Mouse (Mus musculus) neural tube, embryonic 13.5 days (tissue): ENCODE data around the gene Actl11. TPM values are rescaled to one million over a fixed set of nuclear protein-coding genes. Genes with fewer than 3 reads are reported as not detected.
A peak's percentile ranks its signal among the peaks of the same experiment; 100 is the strongest.

Experiments used
- ATAC-seq: fragments of 200-750 bp; cut with Nextera tagmentation; 2 replicates; pipeline ENCODE4 v1.8.0; 2017; ENCODE audit warnings: low read depth, mild to moderate bottlenecking, moderate TSS enrichment, moderate library complexity
- H3K27ac ChIP-seq: fragments of 300-500 bp; sonication (generic); replicated peaks from 2 replicates; pipeline ENCODE4 v1.5.1; 2015; ENCODE audit warnings: moderate library complexity, mild to moderate bottlenecking, inconsistent platforms
- H3K27me3 ChIP-seq: fragments of 300-500 bp; sonication (generic); 2 replicates; pipeline ENCODE4 v1.6.1; 2015; ENCODE audit warnings: mild to moderate bottlenecking, inconsistent platforms
- H3K36me3 ChIP-seq: fragments of 300-500 bp; sonication (generic); 2 replicates; pipeline ENCODE4 v1.6.1; 2015; ENCODE audit warnings: mild to moderate bottlenecking, inconsistent platforms
- H3K4me1 ChIP-seq: fragments of 300-500 bp; sonication (generic); replicated peaks from 2 replicates; pipeline ENCODE4 v1.6.1; 2015; ENCODE audit warnings: inconsistent platforms
- H3K4me2 ChIP-seq: fragments of 300-500 bp; sonication (generic); 2 replicates; pipeline ENCODE4 v1.6.1; 2015; ENCODE audit warnings: inconsistent platforms, mild to moderate bottlenecking, moderate library complexity
- H3K4me3 ChIP-seq: fragments of 300-500 bp; sonication (generic); 2 replicates; pipeline ENCODE4 v1.5.1; 2015; ENCODE audit warnings: mild to moderate bottlenecking, inconsistent platforms
- H3K9ac ChIP-seq: fragments of 300-500 bp; sonication (generic); 2 replicates; pipeline ENCODE4 v1.6.1; 2015; ENCODE audit warnings: moderate library complexity, mild to moderate bottlenecking, inconsistent platforms
- H3K9me3 ChIP-seq: fragments of 300-500 bp; sonication (generic); 2 replicates; pipeline ENCODE4 v1.6.1; 2016; ENCODE audit warnings: inconsistent platforms
- WGBS: fragments of 180-500 bp; shearing (Covaris S2); methylation state at CpG from one replicate; pipeline ENCODE4 v1.1.7; 2015; 5-methylcytosine and 5-hydroxymethylcytosine counted together
- polyA plus RNA-seq: library from polyadenylated mRNA; unstranded; fragments of >200 nt; fragmentation: Nextera tagmentation; extraction: Ambion mirVana; gene quantifications from 2 replicates; pipeline ENCODE4 v1.2.1, GENCODE M21; 2015

Gene Actl11
- polyA plus RNA-seq, 1 experiment from 2014 or later = not detected

DNA sequence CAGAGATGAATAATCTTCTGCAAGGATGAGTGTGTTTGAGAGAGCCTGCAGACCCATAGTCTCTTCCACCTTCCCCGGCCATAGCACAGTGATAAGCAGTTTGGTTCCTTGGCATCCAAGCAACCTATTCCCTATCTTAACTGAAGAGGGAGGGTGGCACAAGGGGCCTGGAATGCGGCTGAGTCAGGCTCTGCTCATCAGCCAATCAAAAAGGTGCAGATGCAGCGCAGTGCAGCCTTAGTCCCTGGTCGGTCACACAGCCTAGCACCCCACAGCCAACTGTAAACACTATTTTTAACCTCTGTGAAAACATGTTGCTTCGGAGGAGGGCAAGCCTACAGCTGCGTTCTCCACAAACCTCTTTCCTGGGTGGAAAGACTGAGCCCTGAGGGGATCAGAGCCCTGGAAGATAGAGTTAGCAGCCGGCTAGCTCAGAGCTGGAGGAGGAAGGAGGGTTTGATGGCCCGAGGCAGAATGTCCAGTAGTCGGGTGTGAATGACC lies 1.3 kb upstream of the Actl11 start:
- no peak overlapping the region for H3K27ac ChIP-seq
- 57% methylated on average over 9 of the region's 9 CpGs for WGBS
- H3K9ac ChIP-seq = no peak overlapping the region
- peaks cover 25% of the 10 kb centered on the region for H3K4me1 ChIP-seq
- H3K9me3 ChIP-seq = no peaks in the 10 kb centered on the region
- no peaks in the 10 kb centered on the region for H3K36me3 ChIP-seq
- no peak overlapping the region for H3K4me2 ChIP-seq
- H3K27me3 ChIP-seq = no peaks in the 10 kb centered on the region
- no peak overlapping the region for H3K4me3 ChIP-seq
- no peak for ATAC-seq

DNA sequence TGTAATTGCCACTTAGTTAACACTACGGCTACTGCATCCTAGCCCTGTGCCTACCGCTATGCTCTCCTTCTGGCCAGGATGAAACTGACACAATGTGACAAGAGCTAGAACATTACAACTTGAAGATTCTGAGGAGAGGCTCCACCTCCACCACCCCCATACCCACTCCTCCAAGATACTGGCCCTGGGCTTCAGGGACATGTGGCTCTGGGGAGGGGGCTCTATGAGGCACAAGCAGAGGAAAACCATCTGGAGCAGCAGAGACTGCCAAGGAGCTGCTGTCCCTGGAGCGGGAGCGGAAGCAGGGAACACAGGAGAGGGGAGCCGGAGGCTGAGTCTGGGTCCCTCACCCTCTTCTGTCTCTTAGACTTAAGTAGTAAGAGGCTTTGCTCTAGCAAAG lies 520 bp upstream of the Actl11 start:
- no peak for ATAC-seq
- 83% methylated on average over 5 of the region's 5 CpGs for WGBS

DNA sequence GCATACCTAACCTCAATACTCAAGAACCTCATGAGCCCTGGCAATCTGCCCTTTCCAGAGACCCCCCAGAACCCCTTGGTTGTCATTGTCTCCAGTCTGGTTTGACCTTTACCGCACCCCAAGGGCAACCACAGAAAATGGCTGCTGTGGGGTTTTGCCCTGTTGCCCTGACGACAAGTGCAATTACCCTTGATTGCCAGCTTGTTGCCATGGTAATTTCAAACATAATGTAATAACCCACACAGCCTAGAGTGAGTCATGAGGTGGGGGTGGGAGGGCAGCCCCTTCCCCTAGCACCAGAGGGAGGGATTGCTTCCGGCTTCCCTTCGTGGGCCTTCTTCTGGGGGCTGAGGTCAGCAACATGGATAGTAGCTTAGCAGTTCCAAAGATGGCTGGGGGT lies 4.0 kb downstream of the Actl11 start:
- no peak overlapping the region for H3K4me2 ChIP-seq
- no peaks in the 10 kb centered on the region for H3K9me3 ChIP-seq
- no peak overlapping the region for H3K27ac ChIP-seq
- peaks cover 17% of the 10 kb centered on the region for H3K27me3 ChIP-seq
- no peak for ATAC-seq
- H3K9ac ChIP-seq = no peak overlapping the region
- no peak overlapping the region for H3K4me3 ChIP-seq
- H3K36me3 ChIP-seq = no peaks in the 10 kb centered on the region
- 41% methylated on average over 4 of the region's 4 CpGs for WGBS
- H3K4me1 ChIP-seq = peaks cover 27% of the 10 kb centered on the region

More for the DNA sequence above, 520 bp upstream of the Actl11 start:
- Histone ChIP-seq H3K9ac (no peak overlapping the region), H3K4me3 (no peak overlapping the region), H3K4me2 (no peak overlapping the region), H3K36me3 (no peaks in the 10 kb centered on the region), H3K27ac (no peak overlapping the region), H3K4me1 (peaks cover 30% of the 10 kb centered on the region), H3K27me3 (no peaks in the 10 kb centered on the region), H3K9me3 (no peaks in the 10 kb centered on the region)

DNA sequence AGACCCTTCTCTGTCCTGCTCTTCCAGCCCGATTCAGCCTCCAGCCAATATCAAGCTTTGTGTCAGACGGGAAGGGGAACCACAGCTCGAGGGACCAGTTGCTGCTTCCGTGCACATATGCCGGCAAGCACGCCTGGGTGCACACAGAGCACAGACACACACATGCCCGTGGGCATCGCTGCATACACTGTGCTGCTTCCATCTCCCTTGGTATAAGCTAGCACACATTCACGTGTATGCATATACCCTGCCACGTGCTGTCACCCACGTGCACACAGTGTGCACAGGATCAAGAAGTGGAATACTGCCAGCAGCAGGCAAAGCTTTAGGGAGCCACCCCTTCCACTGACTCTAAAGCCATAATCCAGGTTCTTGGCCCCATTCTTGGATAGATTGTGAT lies 5.9 kb downstream of the Actl11 start:
- H3K4me2 ChIP-seq = no peak overlapping the region
- no peaks in the 10 kb centered on the region for H3K9me3 ChIP-seq
- H3K4me3 ChIP-seq = no peak overlapping the region
- H3K4me1 ChIP-seq = peaks cover 28% of the 10 kb centered on the region
- 82% methylated on average over 11 of the region's 11 CpGs for WGBS
- no peaks in the 10 kb centered on the region for H3K36me3 ChIP-seq
- H3K27ac ChIP-seq = no peak overlapping the region
- H3K9ac ChIP-seq = no peak overlapping the region
- peaks cover 21% of the 10 kb centered on the region for H3K27me3 ChIP-seq
- ATAC-seq = no peak

DNA sequence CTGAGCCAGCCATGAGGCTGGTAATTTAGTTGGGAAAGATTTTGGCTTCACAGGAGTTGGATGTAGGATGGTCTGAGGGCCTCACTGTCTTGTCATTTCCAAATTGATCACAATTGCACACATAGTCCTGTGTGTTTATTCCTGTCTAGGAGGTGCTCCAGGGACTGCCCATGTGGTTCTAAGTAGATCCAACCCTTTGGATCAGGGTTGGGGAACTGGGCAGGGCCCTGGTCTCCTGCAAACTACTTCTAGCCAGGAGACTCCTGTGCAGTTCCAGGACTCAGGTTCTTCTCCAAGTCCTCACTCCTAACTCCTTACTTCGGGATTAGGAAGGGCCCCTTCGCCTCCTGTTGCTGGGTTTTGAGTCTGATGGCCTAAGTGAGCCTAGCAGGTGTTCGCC lies 7.1 kb downstream of the Actl11 start, which contains the start of gene Camkv:
TSS of gene Camkv (plus strand) at position 301 of the 400 bp plus-strand sequence.
- Histone ChIP-seq H3K27me3 (peaks cover 21% of the 10 kb centered on the region), H3K9ac (peak within 1 kb of the TSS; percentile 70), H3K4me3 (peak within 1 kb of the TSS; percentile 47), H3K4me2 (peak within 1 kb of the TSS; percentile 82), H3K9me3 (no peaks in the 10 kb centered on the region), H3K36me3 (no peaks in the 10 kb centered on the region), H3K4me1 (peaks cover 28% of the 10 kb centered on the region), H3K27ac (no peak within 1 kb of the TSS)
- WGBS = 12% methylated on average over 3 of the region's 3 CpGs
- ATAC-seq = peak; percentile 13; the same call in 1 of the 2 replicates

DNA sequence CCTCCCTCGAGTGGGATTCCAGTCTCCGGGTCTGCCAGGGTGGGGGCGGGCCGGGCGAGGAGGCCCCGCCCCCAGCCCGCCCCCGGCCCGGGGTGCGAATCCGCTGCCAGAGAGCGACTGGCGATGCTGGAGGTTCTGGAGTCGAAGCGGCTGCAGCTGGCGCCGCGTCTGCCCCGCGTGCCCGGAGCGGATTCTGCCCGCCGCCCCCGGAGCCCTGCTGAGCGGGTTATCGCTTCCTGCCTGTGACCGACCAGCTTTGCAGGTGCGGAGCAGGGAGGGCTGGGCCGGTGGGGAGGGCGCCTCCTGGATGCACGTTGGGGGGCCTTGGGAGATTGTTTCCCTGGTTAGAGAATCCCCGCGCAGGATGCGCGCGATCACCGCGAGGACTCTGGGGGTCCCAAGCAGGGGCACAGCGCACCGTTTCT lies 7.5 kb downstream of the Actl11 start:
- 0% methylated on average over 40 of the region's 41 CpGs for WGBS
- H3K9me3 ChIP-seq = no peaks in the 10 kb centered on the region
- H3K4me2 ChIP-seq = peak overlapping the region; percentile 82
- ATAC-seq = peak; percentile 61
- peaks cover 28% of the 10 kb centered on the region for H3K4me1 ChIP-seq
- H3K27me3 ChIP-seq = peaks cover 21% of the 10 kb centered on the region
- H3K36me3 ChIP-seq = no peaks in the 10 kb centered on the region
- H3K4me3 ChIP-seq = peak overlapping the region; percentile 47
- H3K27ac ChIP-seq = no peak overlapping the region
- H3K9ac ChIP-seq = peak overlapping the region; percentile 70

DNA sequence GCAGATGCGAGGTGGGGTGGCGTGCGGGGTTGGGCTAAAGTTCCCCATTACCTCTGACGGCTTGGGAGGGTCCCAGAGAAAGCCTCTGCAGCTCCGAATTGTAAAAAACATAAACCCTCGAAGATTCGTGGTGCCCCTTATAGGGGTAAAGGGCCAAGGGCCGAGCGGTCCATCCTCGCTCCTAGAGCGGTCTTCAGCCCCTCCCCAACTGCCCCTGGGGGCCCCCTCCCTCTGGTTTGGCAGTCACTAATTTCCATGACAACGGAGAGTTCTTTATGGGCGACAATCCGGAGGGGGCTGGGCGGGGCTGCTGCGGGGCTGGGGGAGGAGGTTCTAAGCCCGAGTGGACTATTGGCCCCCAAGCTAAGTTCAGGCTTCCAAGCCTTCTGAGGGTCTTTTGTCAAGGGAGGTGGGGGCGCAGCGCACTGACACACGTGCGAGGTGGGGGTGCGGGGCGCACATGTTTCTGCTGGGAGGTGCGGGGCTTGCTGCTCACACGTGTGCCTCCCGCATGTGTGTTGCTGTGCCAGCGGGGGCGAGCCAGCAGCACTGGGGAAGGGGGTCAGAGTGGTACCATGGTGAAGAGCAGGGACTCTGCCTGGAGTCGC lies 8.1 kb downstream of the Actl11 start:
- peaks cover 28% of the 10 kb centered on the region for H3K4me1 ChIP-seq
- H3K36me3 ChIP-seq = no peaks in the 10 kb centered on the region
- H3K9ac ChIP-seq = peak overlapping the region; percentile 70
- WGBS = under 1% methylated on average over 29 of the region's 29 CpGs
- H3K9me3 ChIP-seq = no peaks in the 10 kb centered on the region
- no peak overlapping the region for H3K27ac ChIP-seq
- peak; percentile 55 for ATAC-seq
- peaks cover 21% of the 10 kb centered on the region for H3K27me3 ChIP-seq
- H3K4me3 ChIP-seq = peak overlapping the region; percentile 47
- peak overlapping the region; percentile 82 for H3K4me2 ChIP-seq

DNA sequence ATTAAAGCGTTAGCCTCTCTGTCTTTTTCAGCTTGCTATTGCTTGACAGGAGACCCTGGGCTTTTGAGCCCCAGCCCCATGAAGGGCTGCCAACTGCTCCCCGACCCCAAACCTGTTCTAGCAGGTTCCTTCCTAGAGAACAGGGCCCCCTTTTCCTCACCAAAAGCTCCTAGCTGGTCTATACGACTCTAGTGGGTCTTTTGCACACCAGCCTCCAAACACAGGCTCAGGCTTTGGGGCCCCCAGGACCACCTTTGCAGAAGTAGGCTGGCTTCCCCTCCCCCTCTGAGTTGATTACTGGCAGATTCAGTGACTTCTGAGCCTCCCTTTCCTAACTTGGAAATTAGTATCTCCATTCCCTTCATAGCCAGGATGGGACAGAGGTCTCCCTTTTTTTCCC lies 8.6 kb downstream of the Actl11 start:
- no peak overlapping the region for H3K27ac ChIP-seq
- ATAC-seq = 0 out of 2 replicates have a peak, but pooled peaks have one; percentile 9

DNA sequence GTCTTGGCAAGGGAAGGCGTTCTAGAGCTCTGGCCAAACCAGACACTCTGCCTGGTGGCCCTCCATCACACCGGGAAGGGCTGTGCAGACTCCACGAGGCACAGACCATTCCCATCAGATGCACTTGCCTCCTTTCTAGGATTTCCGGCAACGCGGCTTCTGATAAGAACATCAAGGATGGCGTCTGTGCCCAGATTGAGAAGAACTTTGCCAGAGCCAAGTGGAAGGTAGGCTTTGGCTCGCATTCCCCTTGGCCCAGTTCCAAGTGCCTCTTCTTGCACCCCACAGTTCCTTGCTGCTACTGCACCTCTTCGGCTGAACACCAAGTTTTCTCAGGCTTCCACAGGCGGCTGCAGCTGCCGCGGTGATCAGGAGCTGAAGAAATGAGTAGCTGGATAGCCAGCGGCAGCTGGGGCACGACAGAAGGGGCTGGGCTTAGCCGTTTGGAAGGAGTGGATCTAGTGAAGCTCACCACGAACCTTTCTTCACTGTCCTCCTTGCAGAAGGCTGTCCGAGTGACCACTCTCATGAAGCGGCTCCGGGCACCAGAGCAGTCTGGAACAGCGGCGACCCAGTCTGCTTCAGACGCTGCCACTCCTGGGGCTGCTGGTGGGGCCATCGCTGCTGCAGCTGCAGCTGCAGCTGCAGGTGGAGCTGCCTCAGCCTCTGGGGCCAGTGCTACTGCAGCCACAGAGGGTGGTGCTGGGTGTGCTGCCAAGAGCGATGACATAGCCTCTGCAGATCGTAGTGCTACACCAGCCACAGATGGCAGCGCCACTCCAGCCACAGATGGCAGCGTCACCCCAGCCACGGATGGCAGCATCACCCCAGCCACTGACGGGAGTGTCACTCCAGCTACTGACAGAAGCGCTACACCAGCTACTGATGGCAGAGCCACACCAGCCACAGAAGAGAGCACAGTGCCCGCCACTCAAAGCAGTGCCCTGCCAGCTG lies 19.2 kb downstream of the Actl11 start:
- H3K9me3 ChIP-seq = no peaks in the 10 kb centered on the region
- H3K4me1 ChIP-seq = peaks cover 16% of the 10 kb centered on the region
- no peak for ATAC-seq
- H3K4me2 ChIP-seq = no peak overlapping the region
- no peak overlapping the region for H3K4me3 ChIP-seq
- H3K9ac ChIP-seq = no peak overlapping the region
- 92% methylated on average over 31 of the region's 31 CpGs for WGBS
- no peaks in the 10 kb centered on the region for H3K27me3 ChIP-seq
- H3K36me3 ChIP-seq = no peaks in the 10 kb centered on the region
- H3K27ac ChIP-seq = no peak overlapping the region

More for the DNA sequence above, 8.6 kb downstream of the Actl11 start:
- WGBS = 3% methylated on average over 3 of the region's 3 CpGs
- no peaks in the 10 kb centered on the region for H3K36me3 ChIP-seq
- peak overlapping the region; percentile 47 for H3K4me3 ChIP-seq
- peaks cover 27% of the 10 kb centered on the region for H3K4me1 ChIP-seq
- H3K9me3 ChIP-seq = no peaks in the 10 kb centered on the region
- H3K9ac ChIP-seq = peak overlapping the region; percentile 70
- peak overlapping the region; percentile 82 for H3K4me2 ChIP-seq
- peaks cover 21% of the 10 kb centered on the region for H3K27me3 ChIP-seq

DNA sequence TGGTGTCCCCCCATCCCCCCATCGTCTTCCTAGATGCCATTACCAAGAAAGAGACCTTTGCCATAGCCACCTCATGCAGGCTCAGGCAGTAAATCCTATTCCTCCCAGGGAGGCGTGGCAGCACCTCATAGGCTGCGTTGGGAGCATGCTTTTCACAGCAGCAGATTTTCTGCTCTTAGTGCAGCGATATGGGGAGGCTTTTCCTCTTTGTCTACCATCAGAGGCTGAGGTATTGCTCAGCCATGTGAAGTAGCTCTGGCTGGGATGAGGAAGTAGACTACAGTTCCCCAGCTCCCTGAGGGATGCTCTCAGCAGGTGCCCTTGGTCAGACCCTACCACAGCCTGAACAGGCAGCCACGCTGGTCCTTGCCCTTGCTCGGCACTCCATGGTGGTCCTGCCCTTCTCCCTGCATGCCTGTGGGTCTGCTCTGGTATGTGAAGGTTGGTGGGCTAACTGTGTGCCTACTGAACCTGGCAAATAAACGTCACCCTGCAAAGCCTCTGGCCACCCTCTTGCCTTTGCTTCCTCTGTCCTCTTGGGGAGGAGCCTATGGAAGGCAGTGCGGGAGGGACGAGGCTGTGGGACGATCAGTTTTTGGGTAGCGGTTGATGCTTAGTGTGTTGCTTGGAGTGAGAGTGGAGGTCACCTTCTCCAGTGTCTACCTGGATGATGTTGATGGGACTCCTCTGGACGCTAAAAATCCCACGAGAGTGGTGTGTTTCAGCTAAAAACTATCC lies 21.1 kb downstream of the Actl11 start:
- Histone ChIP-seq H3K4me3 (no peak overlapping the region), H3K9me3 (no peaks in the 10 kb centered on the region), H3K4me2 (no peak overlapping the region), H3K36me3 (no peaks in the 10 kb centered on the region), H3K27me3 (no peaks in the 10 kb centered on the region), H3K4me1 (peaks cover 16% of the 10 kb centered on the region), H3K27ac (no peak overlapping the region), H3K9ac (no peak overlapping the region)
- 84% methylated on average over 13 of the region's 13 CpGs for WGBS
- ATAC-seq = no peak

DNA sequence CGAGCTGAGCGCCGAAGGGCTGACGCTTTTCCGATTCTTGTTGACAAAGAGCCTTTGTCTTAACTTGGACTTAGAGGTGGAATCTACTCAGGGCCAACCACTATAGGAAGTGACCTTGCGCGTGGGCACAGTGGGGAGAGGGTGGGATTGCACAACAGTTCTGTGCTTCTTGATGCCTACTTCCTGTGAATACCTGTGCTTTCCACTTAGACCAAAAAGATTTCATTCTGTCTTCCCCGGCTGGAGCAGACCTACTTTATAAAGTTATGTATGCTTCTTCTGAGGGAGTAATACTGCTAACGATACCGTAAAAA lies 21.6 kb downstream of the Actl11 start, which contains the start of gene Traip:
TSS of gene Traip (plus strand) at position 215 of the 314 bp plus-strand sequence.
- ATAC-seq = no peak
- peaks cover 16% of the 10 kb centered on the region for H3K4me1 ChIP-seq
- 87% methylated on average over 10 of the region's 10 CpGs for WGBS
- H3K36me3 ChIP-seq = no peaks in the 10 kb centered on the region
- H3K27ac ChIP-seq = peak within 1 kb of the TSS; percentile 78
- peak within 1 kb of the TSS; percentile 83 for H3K4me2 ChIP-seq
- H3K9ac ChIP-seq = peak within 1 kb of the TSS; percentile 67
- H3K9me3 ChIP-seq = no peaks in the 10 kb centered on the region
- peak within 1 kb of the TSS; percentile 53 for H3K4me3 ChIP-seq
- no peaks in the 10 kb centered on the region for H3K27me3 ChIP-seq
